Mouse (Mus musculus) CH12F3 (cell line): ENCODE results near the gene Ptprc.

Experiments
- in situ Hi-C: fragments of 300-500 bp; cut with MboI; formaldehyde crosslinking; loops from 2 replicates; pipeline ENCODE4 v1.14.3; 2020; ENCODE audit warnings: low sequenced_read_pairs

The Ptprc gene

DNA sequence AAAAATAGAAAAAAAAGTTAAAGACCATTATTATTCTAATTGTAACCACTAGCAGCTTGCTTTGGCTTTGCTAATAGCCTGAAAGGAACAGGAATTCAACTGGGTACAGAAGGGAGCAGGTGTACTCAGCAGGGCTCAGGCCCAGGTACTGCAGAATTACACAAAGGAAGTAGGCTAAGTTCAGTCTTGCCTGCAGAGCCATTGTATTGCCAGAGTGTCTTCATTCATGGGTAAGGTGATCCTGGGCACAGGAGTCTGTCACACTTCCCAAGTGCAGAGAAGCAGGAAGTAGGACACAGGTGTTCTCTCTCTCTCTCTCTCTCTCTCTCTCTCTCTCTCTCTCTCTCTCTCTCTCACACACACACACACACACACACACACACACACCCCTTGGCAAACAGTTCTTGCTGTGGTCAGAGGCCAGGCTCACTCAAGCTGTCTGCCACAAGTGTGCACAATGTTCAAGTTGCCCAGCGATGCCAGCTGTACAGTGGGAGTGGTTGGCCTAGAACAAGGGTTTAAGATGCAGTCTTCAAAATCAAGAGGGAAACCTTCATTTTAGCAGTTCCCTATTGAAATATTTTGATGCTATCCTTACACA lies 21.2 kb downstream of the Ptprc start:
- in situ Hi-C loops, result no loop called here

DNA sequence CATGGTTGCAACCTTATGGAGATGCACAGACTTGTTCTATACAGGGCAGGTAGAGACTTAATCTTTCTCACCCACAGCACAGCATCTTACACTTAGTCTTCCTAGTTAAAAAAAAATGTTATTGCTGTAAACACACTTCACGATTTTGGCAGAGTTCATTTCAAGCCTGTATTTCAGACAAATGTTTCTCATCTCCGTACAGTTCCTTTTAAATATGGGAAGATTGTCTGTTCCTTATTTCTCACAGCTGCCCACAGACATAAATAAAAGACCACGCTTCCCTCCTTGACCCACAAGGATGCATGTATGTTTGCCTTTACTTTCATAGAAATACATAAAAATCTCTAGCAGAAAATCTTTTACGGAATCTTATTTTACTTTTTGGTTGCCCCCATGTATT lies 22.4 kb downstream of the Ptprc start:
- in situ Hi-C loops, result no loop called here

GRCm38 (mm10) chr1:138148844-138149243 lies 26.7 kb downstream of the Ptprc start:
- in situ Hi-C loops, result no loop called here

DNA sequence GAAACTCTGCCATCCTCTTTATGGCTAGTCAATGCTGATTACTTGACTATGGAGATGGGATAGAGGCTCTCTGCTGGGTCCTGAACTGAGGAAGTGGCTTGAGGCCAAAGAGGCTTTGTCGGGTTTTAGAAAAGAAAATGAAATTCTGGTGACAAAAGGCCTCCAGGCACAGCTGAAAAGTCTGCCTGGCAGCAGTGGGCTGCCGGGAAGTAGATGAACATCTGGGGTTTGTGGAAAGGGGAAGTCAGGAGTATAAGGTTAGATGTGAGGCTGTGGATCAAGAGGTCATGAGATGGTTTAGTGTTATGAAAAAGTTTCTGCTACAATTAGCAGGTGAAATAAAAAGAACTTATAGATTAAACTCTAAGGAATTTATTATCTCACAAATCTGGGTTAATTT lies 29.9 kb downstream of the Ptprc start:
- in situ Hi-C loops, result no loop called here

DNA sequence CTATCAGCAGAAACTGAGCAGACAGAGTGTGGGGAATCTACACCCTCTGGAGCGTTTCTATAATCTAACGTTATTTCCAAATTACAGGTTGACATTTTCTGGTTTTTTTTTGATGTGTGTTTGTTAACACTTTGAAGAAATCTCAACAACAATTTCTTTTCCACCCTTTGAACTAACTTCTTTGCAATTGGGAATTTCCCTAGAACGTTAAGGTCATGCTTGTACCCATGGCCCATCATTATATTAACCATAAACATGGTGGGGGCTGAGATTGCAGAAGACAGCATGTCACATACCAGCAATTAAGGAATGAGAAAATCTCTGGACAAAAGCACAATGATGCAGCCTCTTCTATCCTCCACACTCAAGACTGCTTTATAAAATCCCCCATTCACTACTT lies 30.4 kb downstream of the Ptprc start:
- in situ Hi-C loops, result no loop called here

GRCm38 (mm10) chr1:138144365-138144764 lies 31.1 kb downstream of the Ptprc start:
- in situ Hi-C loops, result no loop called here

DNA sequence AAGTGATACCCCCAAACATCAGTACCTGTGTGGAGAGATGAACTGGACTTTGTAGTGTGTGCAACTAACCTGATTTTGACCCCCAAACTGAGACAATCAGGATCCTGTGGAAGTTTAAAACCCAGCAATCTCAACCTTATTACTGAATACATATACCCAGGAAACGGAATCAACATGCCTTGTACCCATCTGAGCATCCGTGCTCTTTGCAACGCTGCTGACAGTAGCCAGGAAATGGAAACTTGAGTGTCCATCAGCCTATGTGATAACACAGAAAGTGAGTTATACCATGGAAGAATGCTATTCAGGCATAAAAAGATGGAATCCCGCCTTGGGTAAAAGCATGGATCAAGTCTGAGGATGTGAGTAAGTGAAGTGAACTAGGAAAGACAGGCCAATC lies 34.7 kb downstream of the Ptprc start:
- in situ Hi-C loops, result no loop called here

- in situ Hi-C loops, result no loop called here
These were observed 37.8 kb downstream of the Ptprc start for GRCm38 (mm10) chr1:138137696-138138095.

GRCm38 (mm10) chr1:138137024-138137577 lies 38.4 kb downstream of the Ptprc start:
- in situ Hi-C loops, result no loop called here

DNA sequence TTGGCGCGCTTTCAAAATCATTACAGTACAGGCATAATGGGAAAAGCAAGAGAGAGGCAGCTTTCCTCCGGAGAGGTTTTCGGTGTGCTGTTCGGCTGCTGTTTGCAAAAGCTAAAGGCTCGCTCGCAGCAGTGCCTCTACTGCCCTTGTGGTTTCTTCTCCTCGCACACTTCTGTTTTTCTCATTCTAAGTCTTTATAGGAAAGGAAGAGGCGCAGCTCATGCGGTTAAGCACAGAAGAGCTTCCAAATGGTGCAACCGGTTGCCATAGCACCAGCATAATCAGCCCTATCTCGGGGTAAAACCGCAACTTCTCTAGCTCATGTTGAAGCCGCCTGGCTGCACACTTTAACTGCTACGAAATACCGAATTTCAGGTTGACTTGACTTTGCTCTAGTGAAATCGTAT lies 39.1 kb downstream of the Ptprc start:
- in situ Hi-C loops, result no loop called here

DNA sequence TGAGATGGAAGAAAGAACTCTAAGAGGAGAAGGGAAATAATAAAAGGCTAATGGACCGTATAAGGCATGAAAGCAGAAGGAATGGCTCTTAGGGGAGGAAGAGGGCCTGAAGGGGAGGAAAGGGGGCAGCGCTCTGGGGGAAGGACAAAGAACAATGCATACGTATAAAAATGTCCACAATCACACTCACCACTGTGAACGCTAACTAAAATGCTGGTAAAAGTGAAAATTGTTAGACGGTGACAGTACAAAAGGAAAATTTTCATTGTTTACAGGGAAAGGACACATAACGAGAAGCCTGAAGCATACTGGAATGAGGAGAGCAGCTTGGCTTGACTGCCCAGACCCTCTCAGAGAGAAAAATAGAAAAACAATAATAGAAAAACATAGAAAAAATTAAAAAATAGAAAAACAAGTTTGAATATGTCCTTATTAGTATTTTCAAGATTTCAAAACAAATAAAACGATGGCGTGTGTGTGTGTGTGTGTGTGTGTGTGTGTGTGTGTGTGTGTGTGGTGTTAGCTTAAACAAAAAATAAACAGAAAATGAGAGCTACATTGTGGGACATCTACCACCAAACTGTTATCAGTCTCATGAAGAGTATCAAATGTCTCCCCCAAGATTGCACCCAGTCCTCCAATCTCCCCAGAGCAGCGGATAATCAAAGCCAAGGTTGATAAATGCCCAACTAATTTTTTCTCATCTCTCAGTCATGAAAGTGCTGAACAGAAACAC lies 39.7 kb downstream of the Ptprc start:
- in situ Hi-C loops, result no loop called here

- in situ Hi-C loops, result no loop called here
These were observed 40.4 kb downstream of the Ptprc start for GRCm38 (mm10) chr1:138135117-138135516.

- in situ Hi-C loops, result no loop called here
These were observed 41.2 kb downstream of the Ptprc start for GRCm38 (mm10) chr1:138134324-138134723.

DNA sequence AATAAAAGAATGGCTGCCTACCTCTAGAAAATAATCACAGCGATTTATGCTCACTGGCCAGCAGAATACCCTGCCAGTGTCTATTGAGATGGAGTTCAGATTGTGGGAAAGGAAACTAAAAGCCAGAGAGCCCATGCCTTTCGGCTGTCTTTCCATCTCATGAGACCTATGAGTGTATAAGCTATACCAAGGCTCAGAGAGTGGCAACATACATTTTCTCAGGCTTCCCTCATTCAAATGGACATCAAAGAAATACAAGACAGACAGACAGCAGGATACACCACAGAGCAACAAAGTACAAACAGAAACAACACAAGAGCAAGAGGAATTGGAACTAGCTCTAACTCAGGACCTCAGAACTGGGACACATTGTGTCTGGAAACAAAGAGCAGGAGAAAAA lies 43.8 kb downstream of the Ptprc start:
- in situ Hi-C loops, result no loop called here

- in situ Hi-C loops, result no loop called here
These were observed 45.4 kb downstream of the Ptprc start for GRCm38 (mm10) chr1:138130145-138130544.

DNA sequence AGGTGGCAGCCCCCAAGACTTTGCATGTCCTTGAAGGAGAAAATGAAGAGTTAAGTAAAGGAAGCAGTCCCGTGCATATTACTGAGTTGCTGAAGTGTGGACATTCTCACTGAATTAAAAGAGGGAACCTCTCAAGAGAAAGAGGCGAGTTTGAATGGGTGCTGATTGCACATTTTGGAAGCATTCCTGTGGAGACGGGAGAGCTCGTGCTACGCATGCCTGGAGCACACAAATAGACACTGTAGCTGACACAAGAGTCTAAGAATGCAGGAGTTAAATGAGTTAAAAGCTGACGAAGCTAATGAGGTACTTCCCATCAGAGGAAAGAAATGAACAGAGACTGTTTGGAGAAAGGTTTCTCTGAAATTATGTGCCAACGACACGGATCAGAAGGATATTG lies 48.7 kb downstream of the Ptprc start:
- in situ Hi-C loops, result no loop called here

GRCm38 (mm10) chr1:138125281-138125680 lies 50.2 kb downstream of the Ptprc start:
- in situ Hi-C loops, result no loop called here

- in situ Hi-C loops, result loop anchor here (25.0 kb wide), 1 partner anchor 388 kb away; no protein-coding TSS in a partner anchor
These were observed 51.6 kb downstream of the Ptprc start for GRCm38 (mm10) chr1:138123866-138124265.

GRCm38 (mm10) chr1:138119895-138120294 lies 55.6 kb downstream of the Ptprc start:
- in situ Hi-C loops, result loop anchor here (25.0 kb wide), 1 partner anchor 392 kb away; no protein-coding TSS in a partner anchor

DNA sequence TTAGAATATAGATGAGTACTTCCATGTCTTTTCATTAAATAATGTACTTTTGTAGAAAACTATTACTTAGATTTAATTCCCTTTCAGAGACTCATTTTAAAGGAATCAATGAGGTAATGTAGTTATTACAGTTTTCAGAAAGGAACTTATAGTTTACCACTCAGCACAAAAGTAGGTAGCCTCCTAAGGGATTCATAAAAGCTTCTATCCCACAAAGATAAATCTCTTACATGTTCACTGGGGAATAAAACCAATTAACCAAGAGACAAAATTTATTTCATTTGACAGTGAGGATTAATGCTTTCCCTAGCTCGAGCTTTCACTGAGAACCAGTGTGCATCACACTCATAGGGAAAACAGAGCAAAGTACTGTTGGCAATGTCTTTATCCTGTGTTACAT lies 82.3 kb downstream of the Ptprc start:
- in situ Hi-C loops, result no loop called here

- in situ Hi-C loops, result no loop called here
These were observed 89.7 kb downstream of the Ptprc start for GRCm38 (mm10) chr1:138085810-138086209.

GRCm38 (mm10) chr1:138083707-138084106 lies 91.8 kb downstream of the Ptprc start:
- in situ Hi-C loops, result no loop called here
